Mouse (Mus musculus): Measurements from ENCODE around the gene Shcbp1. TPM values are rescaled to one million over a fixed set of nuclear protein-coding genes. Genes with fewer than 3 reads are reported as not detected.
"Not testable (repeated sequence)": the region's sequence is repeated elsewhere in the genome, so short reads cannot be mapped to it uniquely, and the experiment has no call there.

The Shcbp1 gene
- polyA plus RNA-seq (2016; fragmentation: Nextera tagmentation; extraction: Ambion mirVana): 89.1 and 99.5 TPM in 2 replicates

- peaks cover 28% of the 10 kb centered on the region for H3K36me3 ChIP-seq
- WGBS: 7% methylated on average over 29 of the region's 29 CpGs
- no peaks in the 10 kb centered on the region for H3K9me3 ChIP-seq (replicated peaks)
- no peaks in the 10 kb centered on the region for H3K27me3 ChIP-seq (ENCODE audit: low read depth, poor library complexity, severe bottlenecking)
- H3K27ac ChIP-seq: peak within 1 kb of the TSS; percentile 85
- peak; percentile 90 for DNase-seq (ENCODE audit: low spot score)
- peak within 1 kb of the TSS; percentile 86 for H3K4me3 ChIP-seq
- H3K4me1 ChIP-seq: peaks cover 7% of the 10 kb centered on the region
These were observed at the start of gene Shcbp1 for GRCm38 (mm10) chr8:4779254-4780055. Gene Shcbp1, minus strand, starts transcription at chr8:4779567.

GRCm38 (mm10) chr8:4808831-4809230 lies 29.5 kb upstream of the Shcbp1 start:
- no peak overlapping the region for H3K4me3 ChIP-seq
- no peaks in the 10 kb centered on the region for H3K9me3 ChIP-seq (replicated peaks)
- H3K4me1 ChIP-seq: no peaks in the 10 kb centered on the region
- H3K27ac ChIP-seq: no peak overlapping the region
- DNase-seq (ENCODE audit: low spot score): no peak
- WGBS: 89% methylated on average over 4 of the region's 4 CpGs
- H3K27me3 ChIP-seq (ENCODE audit: low read depth, poor library complexity, severe bottlenecking): no peaks in the 10 kb centered on the region
- H3K36me3 ChIP-seq: no peaks in the 10 kb centered on the region

- Histone ChIP-seq H3K36me3 (no peaks in the 10 kb centered on the region), H3K27ac (no peak overlapping the region), H3K9me3 (replicated peaks) (no peaks in the 10 kb centered on the region), H3K27me3 (ENCODE audit: low read depth, poor library complexity, severe bottlenecking) (no peaks in the 10 kb centered on the region), H3K4me3 (no peak overlapping the region), H3K4me1 (no peaks in the 10 kb centered on the region)
- DNase-seq (ENCODE audit: low spot score): peak; percentile 63
- WGBS: 55% methylated on average over 19 of the region's 19 CpGs
These were observed 21.3 kb upstream of the Shcbp1 start for GRCm38 (mm10) chr8:4800524-4801122.

DNA sequence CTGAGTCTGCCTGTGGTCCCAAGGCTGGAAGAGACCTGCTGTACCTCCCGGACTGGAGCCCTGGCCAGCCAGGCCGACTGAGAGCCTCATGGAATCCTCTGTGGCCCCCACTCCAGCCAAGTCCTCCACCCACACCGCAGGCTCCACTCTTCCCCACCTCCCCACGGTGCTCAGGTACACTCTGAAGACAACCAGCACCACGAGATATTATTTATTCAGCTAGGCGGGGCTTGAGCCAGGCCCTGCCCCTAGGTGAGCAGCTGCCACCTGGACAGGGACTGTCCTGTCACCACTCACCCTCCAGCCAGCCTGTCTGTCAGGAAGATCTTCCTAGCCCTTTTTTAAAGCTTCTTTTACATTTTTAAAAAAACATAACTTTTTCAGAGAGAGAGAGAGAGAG lies 1.1 kb downstream of the Shcbp1 start:
- Histone ChIP-seq H3K4me1 (peaks cover 7% of the 10 kb centered on the region), H3K36me3 (peaks cover 40% of the 10 kb centered on the region), H3K9me3 (replicated peaks) (no peaks in the 10 kb centered on the region), H3K27me3 (ENCODE audit: low read depth, poor library complexity, severe bottlenecking) (no peaks in the 10 kb centered on the region), H3K27ac (no peak overlapping the region), H3K4me3 (peak overlapping the region; percentile 86)
- 79% methylated on average over 6 of the region's 6 CpGs for WGBS
- DNase-seq (ENCODE audit: low spot score): no peak

DNA sequence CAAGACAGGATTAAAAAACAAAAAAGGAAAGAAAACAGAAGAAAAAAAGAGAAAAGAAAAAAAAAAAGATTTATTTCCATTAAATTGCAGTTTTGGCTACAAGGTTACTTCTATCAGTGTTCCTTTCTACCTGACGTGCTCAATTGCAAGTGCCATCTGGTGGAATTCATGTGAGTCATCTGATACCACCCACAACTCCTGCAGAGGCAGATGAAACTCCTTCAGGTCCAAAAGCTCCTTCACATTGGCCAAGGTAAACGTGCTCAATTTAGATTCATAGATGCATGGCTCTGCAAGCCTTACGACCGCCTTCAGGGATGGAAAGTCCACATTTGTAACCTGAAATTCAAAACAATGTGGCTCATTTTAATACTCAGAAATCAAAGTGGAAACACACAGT lies 14.6 kb downstream of the Shcbp1 start:
- no peak for DNase-seq (ENCODE audit: low spot score)
- WGBS: 96% methylated on average over 4 of the region's 4 CpGs
- H3K9me3 ChIP-seq (replicated peaks): no peaks in the 10 kb centered on the region
- peaks cover 13% of the 10 kb centered on the region for H3K36me3 ChIP-seq
- no peak overlapping the region for H3K27ac ChIP-seq
- no peaks in the 10 kb centered on the region for H3K27me3 ChIP-seq (ENCODE audit: low read depth, poor library complexity, severe bottlenecking)
- H3K4me3 ChIP-seq: no peak overlapping the region
- no peaks in the 10 kb centered on the region for H3K4me1 ChIP-seq

DNA sequence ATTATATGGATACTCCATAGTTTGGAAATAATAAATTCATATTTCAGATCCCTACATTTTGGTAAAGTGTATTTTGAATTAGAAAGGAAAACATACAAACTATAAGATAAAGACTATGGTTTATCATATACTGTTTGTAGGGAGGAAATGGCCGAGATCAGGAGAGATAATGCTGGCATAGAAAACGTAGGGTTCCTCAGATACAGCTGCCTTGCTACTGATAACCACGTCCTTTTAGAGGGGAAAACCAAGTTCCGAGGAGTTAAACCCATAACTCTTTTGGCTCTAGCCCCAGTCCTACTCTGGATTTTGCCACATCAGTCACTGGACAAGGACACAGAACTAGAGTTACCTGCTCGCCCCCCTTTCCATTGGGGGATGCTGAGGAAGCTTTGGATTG lies 26.3 kb downstream of the Shcbp1 start:
- 94% methylated on average over 5 of the region's 5 CpGs for WGBS
- no peaks in the 10 kb centered on the region for H3K4me1 ChIP-seq

GRCm38 (mm10) chr8:4730942-4731341 lies 48.4 kb downstream of the Shcbp1 start:
- Histone ChIP-seq H3K9me3 (replicated peaks) (no peaks in the 10 kb centered on the region), H3K27me3 (ENCODE audit: low read depth, poor library complexity, severe bottlenecking) (no peaks in the 10 kb centered on the region), H3K27ac (no peak overlapping the region), H3K4me1 (no peaks in the 10 kb centered on the region), H3K4me3 (no peak overlapping the region), H3K36me3 (peaks cover 13% of the 10 kb centered on the region)
- WGBS: 53% methylated on average over 1 of the region's 1 CpGs
- DNase-seq (ENCODE audit: low spot score): no peak

More for the DNA sequence above, 26.3 kb downstream of the Shcbp1 start:
- Histone ChIP-seq H3K4me3 (no peak overlapping the region), H3K27me3 (ENCODE audit: low read depth, poor library complexity, severe bottlenecking) (no peaks in the 10 kb centered on the region), H3K27ac (no peak overlapping the region), H3K9me3 (replicated peaks) (no peaks in the 10 kb centered on the region), H3K36me3 (peaks cover 29% of the 10 kb centered on the region)
- DNase-seq (ENCODE audit: low spot score): no peak

GRCm38 (mm10) chr8:4715546-4715945 lies 63.8 kb downstream of the Shcbp1 start:
- DNase-seq (ENCODE audit: low spot score): no peak
- no peaks in the 10 kb centered on the region for H3K27me3 ChIP-seq (ENCODE audit: low read depth, poor library complexity, severe bottlenecking)
- no peak overlapping the region for H3K27ac ChIP-seq
- no peaks in the 10 kb centered on the region for H3K4me1 ChIP-seq
- WGBS: 70% methylated on average over 2 of the region's 2 CpGs
- H3K36me3 ChIP-seq: no peaks in the 10 kb centered on the region
- no peaks in the 10 kb centered on the region for H3K9me3 ChIP-seq (replicated peaks)
- no peak overlapping the region for H3K4me3 ChIP-seq

- not testable (repeated sequence) for H3K4me3 ChIP-seq; H3K27ac ChIP-seq; H3K27me3 ChIP-seq (ENCODE audit: low read depth, poor library complexity, severe bottlenecking); H3K4me1 ChIP-seq; H3K36me3 ChIP-seq; H3K9me3 ChIP-seq (replicated peaks); DNase-seq (ENCODE audit: low spot score)
- 80% methylated on average over 5 of the region's 5 CpGs for WGBS
These were observed 71.0 kb downstream of the Shcbp1 start for GRCm38 (mm10) chr8:4708346-4708745.

DNA sequence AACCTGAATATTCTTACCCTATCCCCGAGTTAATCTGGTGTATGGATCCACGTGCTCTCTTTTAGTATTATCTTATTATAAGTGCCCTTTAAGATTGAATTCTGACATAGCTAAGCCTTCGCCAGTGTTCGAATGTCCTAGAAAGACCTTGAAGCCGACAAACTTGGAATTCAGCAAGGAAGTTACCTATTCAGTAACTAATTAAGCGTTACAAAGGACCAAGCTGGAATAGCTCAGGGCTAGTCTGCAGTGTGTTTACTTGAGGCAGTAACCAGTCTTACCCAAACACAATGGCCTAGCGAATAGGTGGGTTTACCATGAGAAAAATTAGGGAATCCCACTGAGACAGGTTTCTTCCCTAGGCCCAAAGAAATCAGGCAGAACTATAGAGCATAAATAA lies 71.5 kb downstream of the Shcbp1 start:
- not testable (repeated sequence) for H3K4me1 ChIP-seq; DNase-seq (ENCODE audit: low spot score); H3K27ac ChIP-seq; H3K36me3 ChIP-seq; H3K4me3 ChIP-seq; H3K27me3 ChIP-seq (ENCODE audit: low read depth, poor library complexity, severe bottlenecking); H3K9me3 ChIP-seq (replicated peaks)
- WGBS: 89% methylated on average over 7 of the region's 7 CpGs

DNA sequence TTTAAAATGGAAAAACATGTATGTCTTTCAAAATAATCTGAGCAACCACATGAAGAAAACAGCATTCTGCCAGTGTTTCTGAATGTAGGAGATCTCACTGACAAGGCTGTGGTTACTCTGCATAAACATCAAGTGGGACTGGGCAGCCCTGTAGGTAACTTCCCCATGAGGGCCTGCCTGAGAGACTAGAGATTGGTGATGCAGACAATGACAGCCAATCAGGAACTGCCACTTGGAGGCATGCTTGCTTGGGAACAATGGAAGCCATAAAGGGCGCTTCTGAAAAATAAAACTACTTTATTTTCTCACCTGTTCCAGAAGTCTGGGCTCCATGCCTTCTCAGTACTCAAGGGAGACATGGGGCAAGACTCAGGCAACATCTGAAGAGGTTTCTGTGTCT lies 87.7 kb downstream of the Shcbp1 start:
- no peak for DNase-seq (ENCODE audit: low spot score)
- Histone ChIP-seq H3K9me3 (replicated peaks) (no peaks in the 10 kb centered on the region), H3K27ac (no peak overlapping the region), H3K4me3 (no peak overlapping the region), H3K36me3 (no peaks in the 10 kb centered on the region), H3K27me3 (ENCODE audit: low read depth, poor library complexity, severe bottlenecking) (no peaks in the 10 kb centered on the region), H3K4me1 (no peaks in the 10 kb centered on the region)
- 75% methylated on average over 1 of the region's 1 CpGs for WGBS

All from limb, embryonic 10.5 days (tissue).